Mouse (Mus musculus) CH12.LX (cell line): ENCODE measurements around the gene Rps18. TPM values are rescaled to one million over a fixed set of nuclear protein-coding genes. Genes with fewer than 3 reads are reported as not detected.

Experiments
- DNase-seq: peaks from one replicate; pipeline ENCODE4 v3.0.0-alpha.2; 2013; ENCODE audit errors: extremely low read depth
- H3K27ac ChIP-seq: 2 replicates; pipeline ENCODE4 v1.5.1; 2012; ENCODE audit warnings: low read depth, mild to moderate bottlenecking, control low read depth, moderate library complexity; ENCODE audit not compliant: insufficient read depth
- H3K27me3 ChIP-seq: replicated peaks from 2 replicates; pipeline ENCODE3; 2012; ENCODE audit warnings: inconsistent platforms
- H3K36me3 ChIP-seq, 2 experiments: replicated peaks in 1 of 2; 2 replicates each; pipeline versions ENCODE3 to v1.6.1; 2012; ENCODE audit warnings: inconsistent platforms in 1 of 2, low read length in 1 of 2, mild to moderate bottlenecking in 1 of 2, mixed read lengths in 1 of 2, moderate library complexity in 1 of 2; ENCODE audit not compliant: control insufficient read depth in 1 of 2, insufficient read depth in 1 of 2
- H3K4me1 ChIP-seq, 2 experiments: 2 replicates each; pipeline ENCODE4 v1.6.1; 2012; ENCODE audit warnings: inconsistent platforms in 1 of 2, moderate library complexity in 1 of 2; ENCODE audit not compliant: insufficient read depth in 2 of 2, control insufficient read depth in 1 of 2
- H3K4me2 ChIP-seq: 2 replicates; pipeline ENCODE4 v1.6.1; 2012; ENCODE audit warnings: low read depth, mild to moderate bottlenecking, control low read depth; ENCODE audit not compliant: poor library complexity, insufficient read depth, severe bottlenecking
- H3K4me3 ChIP-seq, 3 experiments: fragments of 150-350 bp in 1 of 3; sonication (generic) in 1 of 3; replicated peaks in 1 of 3; 2 replicates each; pipeline versions ENCODE3 to v1.5.1; 2011 to 2012; ENCODE audit warnings: low read depth in 2 of 3, low read length in 2 of 3, mild to moderate bottlenecking in 2 of 3, moderate library complexity in 2 of 3, control low read depth in 1 of 3, improper control_type of control experiment in 1 of 3, inconsistent platforms in 1 of 3, mixed read lengths in 1 of 3; ENCODE audit not compliant: poor library complexity in 1 of 3
- H3K79me2 ChIP-seq: replicated peaks from 2 replicates; pipeline ENCODE4 v1.6.1; 2012; ENCODE audit warnings: mild to moderate bottlenecking, moderate library complexity; ENCODE audit not compliant: control insufficient read depth, poor library complexity, insufficient read depth, severe bottlenecking; ENCODE audit errors: extremely low read depth
- H3K9ac ChIP-seq: 2 replicates; pipeline ENCODE4 v1.6.1; 2012; ENCODE audit warnings: low read depth, mild to moderate bottlenecking, control low read depth, moderate library complexity; ENCODE audit not compliant: insufficient read depth
- H3K9me3 ChIP-seq: replicated peaks from 2 replicates; pipeline ENCODE3; 2012; ENCODE audit warnings: low read length, inconsistent platforms, mixed read lengths
- BHLHE40 ChIP-seq: IDR thresholded peaks from 2 replicates; pipeline ENCODE4 v1.6.1; 2011; ENCODE audit warnings: mild to moderate bottlenecking, low read depth, low read length, improper control_type of control experiment
- CHD1 ChIP-seq: IDR thresholded peaks from 2 replicates; pipeline ENCODE4 v1.6.1; 2012; ENCODE audit warnings: low read depth, low read length, improper control_type of control experiment, inconsistent platforms
- CHD2 ChIP-seq: IDR thresholded peaks from 2 replicates; pipeline ENCODE4 v1.6.1; 2011; ENCODE audit warnings: low read length, improper control_type of control experiment
- CTCF ChIP-seq, 2 experiments: IDR thresholded peaks in 1 of 2; conservative IDR thresholded peaks in 1 of 2; 2 replicates each; pipeline ENCODE4 v1.5.1; 2011 to 2012; ENCODE audit warnings: low read depth in 2 of 2, low read length in 2 of 2, improper control_type of control experiment in 1 of 2, inconsistent platforms in 1 of 2, mild to moderate bottlenecking in 1 of 2, moderate library complexity in 1 of 2
- E2F4 ChIP-seq: IDR thresholded peaks from 2 replicates; pipeline ENCODE4 v1.6.1; 2011; ENCODE audit warnings: low read depth, low read length, improper control_type of control experiment; ENCODE audit not compliant: insufficient replicate concordance
- ELF1 ChIP-seq: IDR thresholded peaks from 2 replicates; pipeline ENCODE4 v1.6.1; 2014; ENCODE audit warnings: low read depth, mild to moderate bottlenecking, inconsistent platforms, low read length, improper control_type of control experiment
- ETS1 ChIP-seq: conservative IDR thresholded peaks from 2 replicates; pipeline ENCODE4 v1.6.1; 2012; ENCODE audit warnings: low read depth, mild to moderate bottlenecking, inconsistent platforms, low read length, improper control_type of control experiment, moderate library complexity
- GABPA ChIP-seq: IDR thresholded peaks from 2 replicates; pipeline ENCODE4 v1.6.1; 2012; ENCODE audit warnings: low read depth, low read length, improper control_type of control experiment, inconsistent platforms; ENCODE audit not compliant: insufficient replicate concordance
- HCFC1 ChIP-seq: IDR thresholded peaks from 2 replicates; pipeline ENCODE4 v1.6.1; 2012; ENCODE audit warnings: low read depth, mild to moderate bottlenecking, inconsistent platforms, low read length, improper control_type of control experiment
- IRF4 ChIP-seq: IDR thresholded peaks from 2 replicates; pipeline ENCODE4 v1.6.1; 2014; ENCODE audit warnings: low read depth, mild to moderate bottlenecking, inconsistent platforms, low read length, improper control_type of control experiment
- JUN ChIP-seq: IDR thresholded peaks from 2 replicates; pipeline ENCODE4 v1.6.1; 2011; ENCODE audit warnings: low read depth, mild to moderate bottlenecking, low read length, improper control_type of control experiment, moderate library complexity; ENCODE audit not compliant: insufficient read depth
- JUND ChIP-seq: conservative IDR thresholded peaks from 2 replicates; pipeline ENCODE4 v1.6.1; 2011; ENCODE audit warnings: low read depth, low read length, improper control_type of control experiment
- MAX ChIP-seq: IDR thresholded peaks from 2 replicates; pipeline ENCODE4 v1.6.1; 2011; ENCODE audit warnings: low read length, improper control_type of control experiment
- MAZ ChIP-seq: IDR thresholded peaks from 2 replicates; pipeline ENCODE4 v1.6.1; 2012; ENCODE audit warnings: low read depth, mild to moderate bottlenecking, inconsistent platforms, low read length, improper control_type of control experiment, moderate library complexity
- MEF2A ChIP-seq: IDR thresholded peaks from 2 replicates; pipeline ENCODE4 v1.6.1; 2014; ENCODE audit warnings: low read depth, mild to moderate bottlenecking, inconsistent platforms, low read length, improper control_type of control experiment, borderline replicate concordance
- MXI1 ChIP-seq: IDR thresholded peaks from 2 replicates; pipeline ENCODE4 v1.6.1; 2011; ENCODE audit warnings: mild to moderate bottlenecking, low read depth, low read length, improper control_type of control experiment
- MYC ChIP-seq: IDR thresholded peaks from 2 replicates; pipeline ENCODE4 v1.6.1; 2011; ENCODE audit warnings: low read depth, mild to moderate bottlenecking, improper control_type of control experiment, low read length
- NRF1 ChIP-seq: IDR thresholded peaks from 2 replicates; pipeline ENCODE4 v1.6.1; 2014; ENCODE audit warnings: low read depth, mild to moderate bottlenecking, inconsistent platforms, low read length, improper control_type of control experiment, moderate library complexity
- POLR2AphosphoS2 ChIP-seq: IDR thresholded peaks from 2 replicates; pipeline ENCODE4 v1.6.1; 2011; ENCODE audit warnings: low read depth, low read length, improper control_type of control experiment
- USF1 ChIP-seq: IDR thresholded peaks from 2 replicates; pipeline ENCODE4 v1.6.1; 2014; ENCODE audit warnings: low read depth, mild to moderate bottlenecking, inconsistent platforms, low read length, improper control_type of control experiment
- ZC3H11A ChIP-seq: IDR thresholded peaks from 2 replicates; pipeline ENCODE4 v1.6.1; 2012; ENCODE audit warnings: low read depth, mild to moderate bottlenecking, inconsistent platforms, low read length, improper control_type of control experiment
- ZKSCAN1 ChIP-seq: IDR thresholded peaks from 2 replicates; pipeline ENCODE4 v1.6.1; 2012; ENCODE audit warnings: low read depth, inconsistent platforms, low read length, improper control_type of control experiment, borderline replicate concordance
- ZMIZ1 ChIP-seq: IDR thresholded peaks from 2 replicates; pipeline ENCODE4 v1.6.1; 2012; ENCODE audit warnings: low read depth, mild to moderate bottlenecking, inconsistent platforms, low read length, improper control_type of control experiment
- ZNF384 ChIP-seq: IDR thresholded peaks from 2 replicates; pipeline ENCODE4 v1.6.1; 2012; ENCODE audit warnings: low read depth, low read length, improper control_type of control experiment, inconsistent platforms
- dilution Hi-C: fragments of 300-500 bp; cut with MboI; formaldehyde crosslinking; loops from 2 replicates; pipeline ENCODE4 v1.14.3; 2020; ENCODE audit warnings: low sequenced_read_pairs; ENCODE audit not compliant: extremely low pct_unique_long_range_greater_than_20kb, extremely low pct_ligation_motif_present
- in situ Hi-C: fragments of 300-500 bp; cut with MboI; formaldehyde crosslinking; loops from 3 replicates; pipeline ENCODE4 v1.14.3; 2019; ENCODE audit warnings: low sequenced_read_pairs, low pct_ligation_motif_present, low pct_unique_long_range_greater_than_20kb, mixed read lengths
- polyA plus RNA-seq: library from polyadenylated mRNA; unstranded; fragments of >175 nt; gene quantifications from 2 replicates; pipeline ENCODE4 v1.2.1, GENCODE M21; 2012; ENCODE audit warnings: low read depth; ENCODE audit not compliant: insufficient read length
- total RNA-seq, 2 experiments: library from RNA; depleted of rRNA; stranded (reverse); fragments of 300-350 nt in 1 of 2; fragments of >200 nt in 1 of 2; gene quantifications; 2 replicates each; pipeline ENCODE4 v1.2.3; 2012 to 2014

Rps18 gene
- total and polyA plus RNA-seq, 3 experiments, result 246 to 991 (median 302) TPM

- Histone ChIP-seq H3K27ac (no peak overlapping the region), H3K9ac (no peak overlapping the region), H3K79me2 (0 out of 2 replicates have a peak, but pooled peaks cover 2% of the 10 kb centered on the region), H3K9me3 (no peaks in the 10 kb centered on the region), H3K4me2 (no peak overlapping the region), H3K4me1 (peaks cover 4 to 23% of the 10 kb centered on the region in 2 experiments), H3K4me3 (no peak overlapping the region), H3K27me3 (no peaks in the 10 kb centered on the region), H3K36me3 (peaks cover 32 to 69% of the 10 kb centered on the region in 2 experiments)
- dilution Hi-C loops (no loop called here), in situ Hi-C loops (no loop called here)
- no peak for TF ChIP-seq USF1
- no peak for TF ChIP-seq CHD2
- TF ChIP-seq ZNF384, result no peak
- TF ChIP-seq ELF1, result no peak
- no peak for TF ChIP-seq CTCF (conservative IDR thresholded peaks at IDR 0.05 in 1 of 2, IDR thresholded peaks at IDR 0.05 in 1 of 2; ENCODE audit: low read depth in 2 of 2, low read length in 2 of 2)
- no peak for TF ChIP-seq HCFC1
- no peak for TF ChIP-seq ZMIZ1
- no peak for DNase-seq
These were observed 22.8 kb downstream of the Rps18 start for GRCm38 (mm10) chr17:33932970-33933369.

GRCm38 (mm10) chr17:33932448-33932847, 23.4 kb downstream of the Rps18 start:
- no peak overlapping the region for H3K27ac ChIP-seq
- H3K36me3 ChIP-seq, result peaks cover 36 to 70% of the 10 kb centered on the region in 2 experiments
- H3K4me1 ChIP-seq, result peaks cover 4 to 27% of the 10 kb centered on the region in 2 experiments
- no peaks in the 10 kb centered on the region for H3K27me3 ChIP-seq
- no peak for DNase-seq
- H3K9ac ChIP-seq, result no peak overlapping the region
- no peak for TF ChIP-seq CTCF (conservative IDR thresholded peaks at IDR 0.05 in 1 of 2, IDR thresholded peaks at IDR 0.05 in 1 of 2; ENCODE audit: low read depth in 2 of 2, low read length in 2 of 2)
- TF ChIP-seq CHD2, result no peak
- no peak for TF ChIP-seq JUN
- no peak for TF ChIP-seq JUND
- no peak for TF ChIP-seq MAZ
- no peak for TF ChIP-seq MYC
- dilution Hi-C loops (no loop called here), in situ Hi-C loops (no loop called here)
- H3K79me2 ChIP-seq, result 0 out of 2 replicates have a peak, but pooled peaks cover 2% of the 10 kb centered on the region
- H3K9me3 ChIP-seq, result no peaks in the 10 kb centered on the region
- H3K4me2 ChIP-seq, result no peak overlapping the region
- H3K4me3 ChIP-seq, result no peak overlapping the region

- TF ChIP-seq ZMIZ1 (no peak), MAX (no peak), MXI1 (no peak), ELF1 (no peak), MEF2A (no peak), E2F4 (no peak), GABPA (no peak), CTCF (conservative IDR thresholded peaks at IDR 0.05 in 1 of 2, IDR thresholded peaks at IDR 0.05 in 1 of 2; ENCODE audit: low read depth in 2 of 2, low read length in 2 of 2) (no peak), POLR2AphosphoS2 (no peak), BHLHE40 (no peak), IRF4 (no peak), ZC3H11A (no peak), NRF1 (no peak), ZKSCAN1 (no peak), CHD1 (no peak), ETS1 (no peak)
- Histone ChIP-seq H3K4me3 (no peak overlapping the region), H3K36me3 (peaks cover 36 to 70% of the 10 kb centered on the region in 2 experiments), H3K79me2 (0 out of 2 replicates have a peak, but pooled peaks cover 2% of the 10 kb centered on the region), H3K4me1 (peaks cover 4 to 27% of the 10 kb centered on the region in 2 experiments), H3K27ac (no peak overlapping the region), H3K27me3 (no peaks in the 10 kb centered on the region), H3K4me2 (no peak overlapping the region), H3K9ac (no peak overlapping the region), H3K9me3 (no peaks in the 10 kb centered on the region)
- dilution Hi-C loops, result no loop called here
- in situ Hi-C loops, result no loop called here
- DNase-seq, result no peak
These were observed 23.9 kb downstream of the Rps18 start for GRCm38 (mm10) chr17:33931947-33932346.
